Mouse (Mus musculus) liver, adult 2 months (tissue): ENCODE results near the gene Vamp4.

Experiments used
- CTCF ChIP-seq: fragments of 200-500 bp; IDR thresholded peaks from 2 replicates; pipeline ENCODE4 v1.5.1; 2011; ENCODE audit warnings: low read depth, low read length, control low read depth
- POLR2A ChIP-seq: fragments of 200-500 bp; IDR thresholded peaks from 2 replicates; pipeline ENCODE4 v1.6.1; 2011; ENCODE audit warnings: low read length, control low read depth; ENCODE audit not compliant: insufficient read depth; ENCODE audit errors: extremely low read depth

DNA sequence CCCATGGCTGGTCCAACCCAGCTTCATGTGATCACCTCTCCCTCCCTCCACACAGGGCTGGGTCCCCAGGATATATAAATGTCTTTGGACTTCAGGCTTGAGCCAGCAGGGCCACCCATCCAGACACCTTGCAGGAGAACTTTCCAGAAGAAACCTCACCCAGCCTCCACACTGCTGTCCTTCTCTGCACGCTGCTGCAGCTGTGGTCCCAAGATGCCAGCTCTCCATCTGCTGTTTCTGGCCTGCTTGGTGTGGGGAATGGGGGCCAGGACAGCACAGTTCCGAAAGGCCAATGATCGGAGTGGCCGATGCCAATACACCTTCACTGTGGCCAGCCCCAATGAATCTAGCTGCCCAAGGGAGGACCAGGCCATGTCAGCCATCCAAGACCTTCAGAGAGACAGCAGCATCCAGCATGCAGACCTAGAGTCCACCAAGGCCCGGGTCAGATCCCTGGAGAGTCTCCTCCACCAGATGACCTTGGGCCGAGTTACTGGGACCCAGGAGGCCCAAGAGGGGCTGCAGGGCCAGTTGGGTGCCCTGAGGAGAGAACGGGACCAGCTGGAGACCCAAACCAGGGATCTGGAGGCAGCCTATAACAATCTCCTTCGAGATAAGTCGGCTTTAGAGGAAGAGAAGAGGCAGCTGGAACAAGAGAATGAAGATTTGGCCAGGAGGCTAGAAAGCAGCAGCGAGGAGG is 68.9 kb downstream of the Vamp4 start, which contains the start of gene Myoc:
- TF ChIP-seq CTCF: no peak
- no peak for TF ChIP-seq POLR2A
